Mouse (Mus musculus) small intestine, adult 2 months (tissue): ENCODE results near the gene Poln.
A peak's percentile ranks its signal among the peaks of the same experiment; 100 is the strongest.

Experiments
- CTCF ChIP-seq: fragments of 200-500 bp; IDR thresholded peaks from 2 replicates; pipeline ENCODE4 v1.5.1; 2012; ENCODE audit warnings: low read depth, mild to moderate bottlenecking, control low read depth, inconsistent platforms, low read length, moderate library complexity, mixed read lengths; ENCODE audit not compliant: insufficient replicate concordance, insufficient read length; ENCODE audit errors: extremely low read depth
- POLR2A ChIP-seq: fragments of 200-500 bp; IDR thresholded peaks from 2 replicates; pipeline ENCODE4 v1.6.1; 2012; ENCODE audit warnings: low read depth, mild to moderate bottlenecking, control low read depth, inconsistent platforms, low read length, moderate library complexity

- peak; percentile 32; the same call in 1 of the 2 replicates for TF ChIP-seq CTCF
- no peak for TF ChIP-seq POLR2A
Observed at GRCm38 (mm10) chr5:34191843-34192242, 22.6 kb upstream of the Poln start.
